Mouse (Mus musculus): ENCODE data around the gene Meaf6. TPM values are rescaled to one million over a fixed set of nuclear protein-coding genes. Genes with fewer than 3 reads are reported as not detected.

Gene Meaf6
- polyA plus RNA-seq, 1 experiment from 2014 or later: 149 TPM

Other genes with a start within 250 kb of the Meaf6 start
- 46.3 and 50.4 TPM in 2 replicates for gene Yrdc, start 234.5 kb upstream of the Meaf6 start, polyA plus RNA-seq (2015; fragmentation: Nextera tagmentation; extraction: Ambion mirVana)
- 98.8 and 103 TPM in 2 replicates for gene 1110065P20Rik, start 233.9 kb upstream of the Meaf6 start, polyA plus RNA-seq (2015; fragmentation: Nextera tagmentation; extraction: Ambion mirVana)
- 15.9 and 16.0 TPM in 2 replicates for gene Maneal, start 223.0 kb upstream of the Meaf6 start, polyA plus RNA-seq (2015; fragmentation: Nextera tagmentation; extraction: Ambion mirVana)
- gene Epha10, start 204.2 kb upstream of the Meaf6 start, polyA plus RNA-seq (2015; fragmentation: Nextera tagmentation; extraction: Ambion mirVana): 12.8 and 13.5 TPM in 2 replicates
- 13.1 and 15.1 TPM in 2 replicates for gene 9930104L06Rik, start 148.1 kb upstream of the Meaf6 start, polyA plus RNA-seq (2015; fragmentation: Nextera tagmentation; extraction: Ambion mirVana)
- gene Cdca8, start 145.8 kb upstream of the Meaf6 start, polyA plus RNA-seq (2015; fragmentation: Nextera tagmentation; extraction: Ambion mirVana): 37.1 and 40.7 TPM in 2 replicates
- 2.0 and 3.4 TPM in 2 replicates for gene Rspo1, start 98.7 kb upstream of the Meaf6 start, polyA plus RNA-seq (2015; fragmentation: Nextera tagmentation; extraction: Ambion mirVana)
- 85.8 and 92.7 TPM in 2 replicates for gene Gnl2, start 68.5 kb upstream of the Meaf6 start, polyA plus RNA-seq (2015; fragmentation: Nextera tagmentation; extraction: Ambion mirVana)
- 1.1 and 1.4 TPM in 2 replicates for gene Dnali1, start 19.4 kb upstream of the Meaf6 start, polyA plus RNA-seq (2015; fragmentation: Nextera tagmentation; extraction: Ambion mirVana)
- 22.7 and 23.8 TPM in 2 replicates for gene Snip1, start 18.5 kb upstream of the Meaf6 start, polyA plus RNA-seq (2015; fragmentation: Nextera tagmentation; extraction: Ambion mirVana)
- gene Zc3h12a, start 42.7 kb downstream of the Meaf6 start, polyA plus RNA-seq (2015; fragmentation: Nextera tagmentation; extraction: Ambion mirVana): 0.22 and 0.26 TPM in 2 replicates